Mouse (Mus musculus) intestine, postnatal 0 days (tissue): Measurements from ENCODE around the gene Afap1l2. TPM values are rescaled to one million over a fixed set of nuclear protein-coding genes. Genes with fewer than 3 reads are reported as not detected.

ENCODE experiments used
- ATAC-seq: fragments of 200-750 bp; cut with Nextera tagmentation; 2 replicates; pipeline ENCODE4 v1.8.0; 2017; ENCODE audit warnings: mild to moderate bottlenecking, moderate TSS enrichment, moderate library complexity
- H3K27ac ChIP-seq: fragments of 300-500 bp; sonication (generic); 2 replicates; pipeline ENCODE4 v1.5.1; 2014; ENCODE audit warnings: mild to moderate bottlenecking, low read depth, low read length, moderate library complexity
- H3K27me3 ChIP-seq: fragments of 300-500 bp; sonication (generic); replicated peaks from 2 replicates; pipeline ENCODE4 v1.6.1; 2014; ENCODE audit warnings: low read length, mixed read lengths; ENCODE audit not compliant: control insufficient read depth, insufficient read depth
- H3K36me3 ChIP-seq: fragments of 300-500 bp; sonication (generic); 2 replicates; pipeline ENCODE4 v1.6.1; 2014; ENCODE audit warnings: mild to moderate bottlenecking, moderate library complexity; ENCODE audit not compliant: control insufficient read depth, insufficient read depth
- H3K4me1 ChIP-seq: fragments of 300-500 bp; sonication (generic); replicated peaks from 2 replicates; pipeline ENCODE4 v1.6.1; 2014; ENCODE audit warnings: antibody characterized with exemption, low read length, mixed read lengths; ENCODE audit not compliant: control insufficient read depth, insufficient read depth
- H3K4me2 ChIP-seq: fragments of 300-500 bp; sonication (generic); replicated peaks from 2 replicates; pipeline ENCODE4 v1.6.1; 2014; ENCODE audit warnings: low read depth, mild to moderate bottlenecking, moderate library complexity
- H3K4me3 ChIP-seq: fragments of 300-500 bp; sonication (generic); 2 replicates; pipeline ENCODE4 v1.5.1; 2014; ENCODE audit warnings: low read depth, low read length
- H3K9ac ChIP-seq: fragments of 300-500 bp; sonication (generic); 2 replicates; pipeline ENCODE4 v1.6.1; 2014; ENCODE audit warnings: mild to moderate bottlenecking, low read depth, low read length
- H3K9me3 ChIP-seq: fragments of 300-500 bp; sonication (generic); 2 replicates; pipeline ENCODE4 v1.6.1; 2016; ENCODE audit warnings: mixed run types; ENCODE audit not compliant: control insufficient read depth
- CTCF ChIP-seq: sonication (generic); IDR thresholded peaks from 2 replicates; pipeline ENCODE4 v1.5.1; 2016; ENCODE audit warnings: low read depth, mild to moderate bottlenecking, control low read depth, antibody characterized with exemption, moderate library complexity
- WGBS: fragments of 180-500 bp; shearing (Covaris S2); extraction: QIAGEN DNeasy Blood & Tissue Kit; methylation state at CpG from one replicate; pipeline ENCODE4 v1.1.7; 2014; 5-methylcytosine and 5-hydroxymethylcytosine counted together
- polyA plus RNA-seq: library from polyadenylated mRNA; unstranded; fragments of >200 nt; fragmentation: Nextera tagmentation; extraction: Ambion mirVana; gene quantifications from 2 replicates; pipeline ENCODE4 v1.2.1, GENCODE M21; 2015

The Afap1l2 gene
- polyA plus RNA-seq, 1 experiment from 2014 or later, result 7.1 TPM

- Histone ChIP-seq H3K4me3 (no peak overlapping the region), H3K36me3 (no peaks in the 10 kb centered on the region), H3K27ac (no peak overlapping the region), H3K4me1 (peaks cover 10% of the 10 kb centered on the region; the same call in 1 of the 2 replicates), H3K27me3 (no peaks in the 10 kb centered on the region), H3K9me3 (no peaks in the 10 kb centered on the region), H3K4me2 (no peak overlapping the region), H3K9ac (no peak overlapping the region)
- no peak for ATAC-seq
- TF ChIP-seq CTCF, result no peak
- 76% methylated on average over 2 of the region's 2 CpGs for WGBS
Measured at GRCm38 (mm10) chr19:56959057-56959456, 49.0 kb downstream of the Afap1l2 start.

GRCm38 (mm10) chr19:56958582-56959021 lies 49.4 kb downstream of the Afap1l2 start:
- Histone ChIP-seq H3K4me1 (peaks cover 10% of the 10 kb centered on the region; the same call in 1 of the 2 replicates), H3K27me3 (no peaks in the 10 kb centered on the region), H3K27ac (no peak overlapping the region), H3K9ac (no peak overlapping the region), H3K36me3 (no peaks in the 10 kb centered on the region), H3K9me3 (no peaks in the 10 kb centered on the region), H3K4me3 (no peak overlapping the region), H3K4me2 (no peak overlapping the region)
- no peak for TF ChIP-seq CTCF
- 13% methylated on average over 6 of the region's 6 CpGs for WGBS
- peak; percentile 76 for ATAC-seq

- ATAC-seq, result no peak
- Histone ChIP-seq H3K4me1 (peaks cover 10% of the 10 kb centered on the region; the same call in 1 of the 2 replicates), H3K27me3 (no peaks in the 10 kb centered on the region), H3K27ac (no peak overlapping the region), H3K9ac (no peak overlapping the region), H3K4me3 (no peak overlapping the region), H3K9me3 (no peaks in the 10 kb centered on the region), H3K36me3 (no peaks in the 10 kb centered on the region), H3K4me2 (no peak overlapping the region)
- 35% methylated on average over 4 of the region's 4 CpGs for WGBS
- no peak for TF ChIP-seq CTCF
Measured at GRCm38 (mm10) chr19:56958011-56958410, 50.0 kb downstream of the Afap1l2 start.

GRCm38 (mm10) chr19:56955568-56956513 lies 52.2 kb downstream of the Afap1l2 start:
- H3K27ac ChIP-seq, result no peak overlapping the region

GRCm38 (mm10) chr19:56954857-56955256 lies 53.2 kb downstream of the Afap1l2 start:
- Histone ChIP-seq H3K4me2 (no peak overlapping the region), H3K4me1 (peaks cover 10% of the 10 kb centered on the region; the same call in 1 of the 2 replicates), H3K27me3 (no peaks in the 10 kb centered on the region), H3K4me3 (no peak overlapping the region), H3K27ac (no peak overlapping the region), H3K36me3 (no peaks in the 10 kb centered on the region), H3K9me3 (no peaks in the 10 kb centered on the region), H3K9ac (no peak overlapping the region)
- ATAC-seq, result no peak
- no peak for TF ChIP-seq CTCF
- 76% methylated on average over 13 of the region's 13 CpGs for WGBS

More at GRCm38 (mm10) chr19:56955568-56956513, 52.2 kb downstream of the Afap1l2 start:
- 76% methylated on average over 20 of the region's 20 CpGs for WGBS
- H3K4me2 ChIP-seq, result no peak overlapping the region
- TF ChIP-seq CTCF, result no peak
- no peaks in the 10 kb centered on the region for H3K36me3 ChIP-seq
- no peak for ATAC-seq
- no peak overlapping the region for H3K4me3 ChIP-seq
- H3K9ac ChIP-seq, result no peak overlapping the region
- no peaks in the 10 kb centered on the region for H3K9me3 ChIP-seq
- H3K4me1 ChIP-seq, result peaks cover 10% of the 10 kb centered on the region; the same call in 1 of the 2 replicates
- no peaks in the 10 kb centered on the region for H3K27me3 ChIP-seq

- H3K27me3 ChIP-seq, result no peaks in the 10 kb centered on the region
- no peak for TF ChIP-seq CTCF
- no peaks in the 10 kb centered on the region for H3K9me3 ChIP-seq
- no peak for ATAC-seq
- no peaks in the 10 kb centered on the region for H3K36me3 ChIP-seq
- H3K4me2 ChIP-seq, result no peak overlapping the region
- H3K4me1 ChIP-seq, result peaks cover 10% of the 10 kb centered on the region; the same call in 1 of the 2 replicates
- H3K27ac ChIP-seq, result no peak overlapping the region
- 62% methylated on average over 4 of the region's 4 CpGs for WGBS
- no peak overlapping the region for H3K4me3 ChIP-seq
- H3K9ac ChIP-seq, result no peak overlapping the region
Measured at GRCm38 (mm10) chr19:56953856-56954255, 54.2 kb downstream of the Afap1l2 start.
